Mouse (Mus musculus): ENCODE data around the gene Lrch1.

Gene Lrch1

DNA sequence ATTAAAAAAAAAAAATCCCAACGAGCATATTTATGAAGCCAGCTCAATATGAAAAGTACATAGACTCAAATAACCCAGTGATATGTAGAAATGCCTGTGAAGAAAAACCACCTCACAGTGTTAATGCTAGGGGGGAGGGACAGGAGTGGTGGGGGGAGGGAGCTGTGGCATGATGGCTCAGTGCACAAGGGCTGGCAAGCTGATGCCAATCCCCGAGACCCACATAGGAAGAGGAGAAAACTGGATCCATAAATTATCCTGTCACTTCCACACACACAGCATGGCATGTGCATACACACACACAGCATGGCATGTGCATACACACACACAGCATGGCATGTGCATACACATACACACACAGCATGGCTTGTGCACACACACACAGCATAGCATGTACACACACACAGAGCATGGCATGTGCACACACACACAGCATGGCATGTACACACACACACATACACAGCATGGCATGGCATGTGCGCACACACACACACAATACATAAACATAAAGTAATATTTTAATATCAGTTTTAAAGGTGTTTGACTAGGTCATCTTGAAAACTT, 54.5 kb downstream of the Lrch1 start:
- no peak for DNase-seq (ENCODE audit: low spot score in 2 of 2)

DNA sequence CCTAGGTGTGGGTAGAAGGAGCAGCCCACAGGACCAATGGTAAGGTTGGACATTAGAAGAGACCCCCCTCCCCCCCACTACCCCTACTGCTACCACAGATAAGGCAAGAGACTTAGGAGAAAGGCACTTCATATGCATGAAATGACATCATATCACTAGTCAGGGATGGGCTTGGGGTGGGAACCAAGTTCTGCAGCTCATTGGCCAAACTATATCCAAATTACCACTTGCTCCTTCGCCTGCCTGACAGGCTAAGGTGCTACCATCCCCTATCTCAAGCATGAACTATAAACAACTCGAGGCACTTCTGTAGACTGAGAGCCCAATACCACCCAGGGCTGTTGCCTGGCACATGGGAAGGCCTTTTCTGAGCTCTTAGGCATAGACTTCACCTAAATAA, 58.4 kb downstream of the Lrch1 start:
- no peak for DNase-seq (ENCODE audit: low spot score in 2 of 2)

DNA sequence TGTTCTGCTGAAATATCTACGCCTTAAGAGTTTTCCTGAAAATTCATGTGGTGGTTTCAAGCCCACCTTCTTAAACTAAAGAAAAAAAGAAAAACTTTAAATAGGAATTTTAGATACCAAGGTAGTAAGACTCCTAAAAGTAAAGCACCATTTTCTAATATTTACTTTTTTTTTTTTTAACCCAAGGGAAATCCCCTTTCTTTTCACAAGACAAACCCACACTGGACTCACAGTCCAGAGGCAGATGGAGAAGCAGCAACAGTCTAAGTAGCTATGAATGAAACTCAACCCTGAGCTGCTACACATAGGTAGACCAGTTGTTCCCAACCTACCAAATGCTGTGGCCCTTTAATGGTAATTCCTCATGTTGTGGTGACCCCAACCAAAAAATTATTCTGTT, 59.6 kb downstream of the Lrch1 start:
- no peak for DNase-seq (ENCODE audit: low spot score in 2 of 2)

DNA sequence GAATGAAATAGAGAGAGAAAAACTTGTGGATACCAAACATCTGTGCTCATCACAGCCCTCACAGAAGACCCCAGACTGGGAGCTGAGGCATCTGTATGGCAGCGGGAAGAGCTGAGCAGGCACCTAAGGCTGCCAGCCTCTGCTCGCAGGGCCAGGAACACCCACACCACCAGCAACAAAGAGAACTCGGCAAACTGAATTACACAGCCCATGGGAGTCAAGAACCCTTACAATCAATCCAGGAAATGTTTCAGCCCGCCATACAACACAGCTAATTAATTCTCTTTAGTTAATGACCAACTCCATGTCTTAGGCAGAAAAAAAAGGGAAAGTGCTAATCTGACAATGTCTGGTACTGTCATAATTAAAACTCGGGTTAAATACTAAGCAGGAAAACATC, 61.2 kb downstream of the Lrch1 start:
- no peak for DNase-seq (ENCODE audit: low spot score in 2 of 2)

DNA sequence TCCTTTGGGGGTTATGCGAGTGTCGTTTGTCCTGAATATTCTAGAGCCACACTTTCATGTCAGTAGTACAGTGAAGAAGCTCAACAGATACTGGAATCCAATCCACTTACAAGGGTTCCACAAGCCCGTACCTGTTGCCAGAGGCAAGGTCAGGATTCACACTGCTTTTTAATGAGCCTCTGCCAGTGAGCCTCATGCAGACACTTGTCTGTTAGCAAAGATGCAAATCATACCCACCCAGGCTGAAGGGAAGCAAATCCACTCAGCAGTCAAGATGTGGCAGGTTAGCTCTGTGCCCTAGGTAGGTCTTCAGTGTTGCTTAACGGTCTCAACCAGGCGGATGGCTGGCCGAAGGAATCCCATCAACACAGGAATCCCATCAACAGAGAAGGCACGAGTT, 62.8 kb downstream of the Lrch1 start:
- no peak for DNase-seq (ENCODE audit: low spot score in 2 of 2)

DNA sequence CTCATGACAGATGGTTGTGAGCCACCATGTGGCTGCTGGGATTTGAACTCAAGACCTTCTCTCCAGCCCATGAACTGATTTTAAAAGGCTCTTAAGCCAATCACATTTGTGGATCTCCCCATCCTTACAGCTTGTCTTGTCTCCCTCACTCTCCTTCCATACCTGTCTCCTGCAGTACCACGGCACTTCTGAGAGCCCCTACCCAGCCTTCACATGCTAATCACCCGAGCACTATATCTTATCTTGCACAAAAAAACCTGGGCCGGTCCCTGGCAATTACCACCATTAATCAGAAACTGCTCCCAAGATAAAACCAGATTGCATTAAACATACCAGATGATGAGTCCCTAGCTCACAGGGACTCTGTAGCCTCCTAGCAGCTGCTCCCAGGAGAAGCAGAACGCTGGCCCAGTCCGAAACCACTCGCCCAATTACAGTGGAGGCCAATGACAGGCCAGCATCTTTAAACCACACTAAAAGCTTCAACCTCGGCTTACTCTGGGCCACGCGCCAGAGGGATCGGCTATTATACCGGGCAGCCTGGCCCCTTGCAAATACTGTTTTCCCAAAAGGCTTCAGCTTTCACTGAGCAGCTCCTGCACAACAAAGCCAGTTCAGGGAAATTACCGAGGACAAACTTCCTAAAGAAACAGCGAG, 63.5 kb downstream of the Lrch1 start:
- DNase-seq (ENCODE audit: low spot score in 2 of 2), result no peak

DNA sequence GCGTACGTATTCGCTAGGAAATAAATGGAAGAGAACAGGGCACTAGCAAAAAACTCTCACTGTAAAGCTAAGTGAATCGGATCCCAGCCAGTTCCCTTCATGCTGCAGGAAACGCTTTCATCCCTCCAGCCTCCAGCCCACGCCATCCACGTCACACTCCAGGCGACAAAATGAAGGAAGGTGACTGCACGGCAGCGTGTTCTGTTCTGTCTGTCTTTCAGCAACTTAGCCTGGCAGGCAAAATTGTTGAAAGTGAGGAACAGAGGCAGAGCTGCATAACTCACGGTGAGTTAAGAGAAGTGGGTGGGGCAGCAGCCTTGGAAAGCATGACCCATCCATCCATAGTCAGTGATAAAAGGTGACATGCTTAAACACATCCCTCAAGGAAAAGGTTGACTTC, 64.5 kb downstream of the Lrch1 start:
- no peak for DNase-seq (ENCODE audit: low spot score in 2 of 2)

DNA sequence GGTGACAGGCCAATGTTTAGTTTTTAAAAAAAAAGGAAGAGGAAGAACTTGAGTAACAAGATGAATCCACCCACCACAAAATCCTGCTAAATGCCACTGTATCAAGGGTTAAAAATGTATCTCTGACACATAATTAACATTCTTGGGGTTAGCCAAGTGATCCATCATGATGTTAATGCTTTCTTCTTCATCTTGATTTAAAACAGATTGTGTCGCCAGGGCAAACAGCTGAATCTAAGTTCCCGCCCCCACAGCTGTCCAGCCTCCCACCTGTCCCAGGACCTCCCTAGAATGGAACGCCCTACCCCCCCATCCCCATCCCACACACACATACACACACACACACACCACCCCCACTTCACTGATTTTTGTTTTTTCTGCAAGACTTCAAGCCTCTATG, 64.9 kb downstream of the Lrch1 start:
- DNase-seq (ENCODE audit: low spot score in 2 of 2), result no peak

DNA sequence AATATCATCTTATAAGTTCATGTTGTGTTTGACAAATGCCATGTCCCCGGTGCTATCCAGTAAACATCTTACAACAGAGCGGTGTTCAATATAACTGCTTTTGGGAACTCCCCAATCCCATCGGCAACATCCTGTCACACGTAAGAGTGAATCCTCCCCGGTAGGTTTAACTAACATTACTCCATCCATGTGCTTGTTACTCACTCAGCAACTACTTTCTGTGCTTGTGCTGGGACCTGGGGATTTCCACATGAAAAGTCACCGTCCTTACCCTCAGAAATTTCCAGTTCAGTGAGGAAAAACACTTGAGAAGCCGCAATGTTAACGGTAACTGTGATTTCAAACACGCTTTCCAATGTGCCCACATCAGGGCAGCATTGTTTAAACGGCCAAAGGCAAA, 66.8 kb downstream of the Lrch1 start:
- no peak for DNase-seq (ENCODE audit: low spot score in 2 of 2)

DNA sequence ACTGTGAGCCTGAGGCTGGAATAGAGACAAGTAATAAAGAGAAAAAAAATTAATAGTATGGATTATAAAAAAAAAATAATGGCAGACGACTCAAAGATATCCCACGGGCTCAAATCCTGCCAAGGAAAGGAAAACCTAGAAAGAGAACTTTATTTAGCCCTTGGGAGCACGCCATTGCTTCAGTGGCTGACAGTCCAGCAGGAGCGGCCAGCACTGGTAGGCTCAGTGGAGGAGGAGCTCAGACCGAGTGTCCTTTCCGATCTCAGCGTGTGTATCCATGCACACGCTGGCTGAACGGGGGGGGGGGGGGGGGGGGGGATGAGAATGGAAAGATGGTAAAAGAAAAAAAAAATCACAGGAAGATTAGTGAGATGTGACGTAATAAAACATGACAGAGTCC, 68.2 kb downstream of the Lrch1 start:
- no peak for DNase-seq (ENCODE audit: low spot score in 2 of 2)

DNA sequence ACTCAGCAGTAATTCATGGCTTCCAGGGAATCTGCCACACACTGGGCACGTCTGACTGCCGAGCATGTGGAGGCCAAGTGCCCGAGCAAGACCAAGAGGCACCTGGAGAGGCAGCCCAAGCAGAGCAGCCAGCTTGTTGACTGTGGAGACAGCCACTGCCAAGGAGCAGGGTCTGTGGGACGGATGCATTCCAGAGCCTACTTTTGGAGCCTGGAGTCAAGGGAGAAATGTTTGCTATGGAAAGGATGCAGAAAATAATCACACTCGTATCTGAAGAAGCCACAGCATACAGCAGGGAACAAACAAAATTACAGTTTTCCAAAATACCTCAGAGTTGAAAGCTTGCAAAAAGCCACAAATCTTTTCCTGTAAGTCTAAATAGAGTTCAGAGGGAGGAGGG, 70.4 kb downstream of the Lrch1 start:
- no peak for DNase-seq (ENCODE audit: low spot score in 2 of 2)

DNA sequence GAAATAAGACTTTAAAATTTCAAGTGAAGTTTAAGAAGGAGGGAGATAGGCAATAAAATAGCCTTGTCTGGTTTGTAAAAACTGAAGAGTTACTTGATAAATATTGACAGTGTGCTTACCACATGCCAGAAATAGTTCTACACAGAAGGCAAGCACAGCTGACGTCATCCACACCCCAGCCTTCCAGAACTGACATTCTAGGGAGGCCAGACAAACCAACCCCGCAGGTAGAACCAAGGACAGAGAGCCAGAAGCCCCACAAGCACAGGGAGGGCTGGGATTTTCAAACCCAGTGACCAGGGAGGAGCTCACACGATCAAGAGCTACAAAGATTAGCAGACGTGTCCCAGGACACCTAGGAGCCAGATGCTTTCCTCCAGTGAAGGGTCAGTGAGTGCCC, 76.5 kb downstream of the Lrch1 start:
- DNase-seq (ENCODE audit: low spot score in 2 of 2), result no peak

DNA sequence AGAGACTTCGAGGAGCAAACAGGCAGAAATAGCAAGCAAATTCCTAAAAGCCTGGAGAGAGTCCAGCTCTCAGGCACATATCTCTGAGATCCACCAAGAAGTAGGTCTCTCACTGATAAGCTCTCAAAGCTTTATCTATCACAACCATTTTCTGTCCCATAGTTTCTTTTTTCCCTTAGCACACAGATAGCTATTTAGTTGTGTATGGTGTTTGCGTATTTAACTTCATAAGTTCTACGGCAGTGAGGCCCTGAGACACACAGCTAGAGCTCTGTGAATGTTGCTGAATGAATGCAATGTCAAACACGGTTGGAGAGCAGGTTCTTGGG, 78.8 kb downstream of the Lrch1 start:
- DNase-seq (ENCODE audit: low spot score in 2 of 2), result no peak

DNA sequence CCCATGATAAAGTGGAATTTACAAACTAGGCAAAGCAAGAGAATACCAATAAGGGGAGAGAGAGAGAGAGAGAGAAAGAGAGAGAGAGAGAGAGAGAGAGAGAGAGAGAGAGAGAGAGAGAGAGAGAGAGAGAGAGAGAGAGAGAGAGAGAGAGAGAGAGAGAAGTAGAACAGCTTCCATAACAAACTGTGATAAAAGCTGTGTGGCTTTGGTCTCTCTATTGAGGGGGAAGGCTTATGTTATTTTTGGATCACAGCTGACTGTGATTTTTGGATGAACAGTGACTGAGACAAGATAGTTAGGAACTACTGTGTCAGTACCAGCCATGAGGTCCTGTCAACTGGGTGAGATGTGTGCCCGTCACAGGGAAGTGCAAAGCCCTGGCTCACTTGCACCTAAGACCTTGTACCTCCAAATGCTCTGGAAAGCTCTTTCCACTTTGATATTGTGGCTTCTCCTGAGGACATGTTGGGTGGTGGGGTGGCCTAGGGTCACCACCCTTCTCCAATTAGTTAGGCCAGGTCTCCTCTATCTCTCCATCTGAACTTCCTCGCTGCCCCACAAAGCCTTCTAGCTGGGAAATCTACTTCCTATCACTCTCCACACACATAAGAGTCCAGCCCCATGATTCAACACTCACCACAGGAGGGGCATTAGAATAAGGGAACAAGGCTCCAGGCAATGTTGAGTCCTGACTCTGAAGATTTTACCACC, 79.3 kb downstream of the Lrch1 start:
- no peak for DNase-seq (ENCODE audit: low spot score in 2 of 2)

DNA sequence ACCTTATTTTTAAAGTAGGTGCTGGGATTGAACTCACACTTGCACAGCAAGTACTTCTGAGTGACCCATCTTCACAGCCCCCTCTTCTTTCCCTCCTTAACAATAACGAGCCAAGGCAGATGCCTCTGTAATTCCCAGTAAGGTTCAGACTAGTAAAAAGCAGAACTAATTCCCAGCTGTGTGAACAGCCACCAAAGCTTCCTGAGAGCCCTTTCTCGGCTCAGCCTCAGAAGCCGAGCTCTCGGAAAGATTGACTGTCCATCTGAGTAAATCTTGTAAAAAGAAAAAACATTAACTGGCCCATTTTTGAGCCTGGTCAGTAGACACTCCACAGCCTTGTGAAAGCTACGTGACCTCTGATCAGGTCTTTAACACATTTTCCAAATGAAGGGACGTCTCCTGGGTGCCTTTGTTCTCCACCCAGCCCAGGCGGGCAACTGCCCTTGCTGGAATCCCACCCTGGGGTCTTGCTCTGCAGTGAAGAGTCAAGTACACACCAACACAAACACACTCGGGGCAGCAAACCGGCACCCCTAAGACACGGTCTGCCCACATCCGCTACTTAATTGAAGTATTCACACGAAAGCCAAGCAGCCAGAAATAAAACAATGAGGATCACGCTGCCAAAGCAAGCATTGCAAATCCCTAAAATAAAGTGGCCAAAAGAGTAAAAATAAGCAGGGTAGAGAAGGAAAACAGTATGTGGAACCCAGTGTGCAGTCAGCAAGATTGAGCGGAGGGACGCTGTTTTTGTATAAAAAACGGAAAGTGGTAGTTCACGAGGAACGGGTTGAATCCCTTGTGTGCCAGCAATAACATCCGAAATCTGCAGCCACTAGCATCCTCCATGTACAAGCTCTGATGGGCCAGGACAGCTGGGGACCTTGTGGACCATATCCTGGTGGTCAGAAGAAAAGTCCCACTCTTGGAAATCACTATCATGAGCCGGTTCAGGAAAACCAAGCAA, 80.3 kb downstream of the Lrch1 start:
- no peak for DNase-seq (ENCODE audit: low spot score in 2 of 2)

DNA sequence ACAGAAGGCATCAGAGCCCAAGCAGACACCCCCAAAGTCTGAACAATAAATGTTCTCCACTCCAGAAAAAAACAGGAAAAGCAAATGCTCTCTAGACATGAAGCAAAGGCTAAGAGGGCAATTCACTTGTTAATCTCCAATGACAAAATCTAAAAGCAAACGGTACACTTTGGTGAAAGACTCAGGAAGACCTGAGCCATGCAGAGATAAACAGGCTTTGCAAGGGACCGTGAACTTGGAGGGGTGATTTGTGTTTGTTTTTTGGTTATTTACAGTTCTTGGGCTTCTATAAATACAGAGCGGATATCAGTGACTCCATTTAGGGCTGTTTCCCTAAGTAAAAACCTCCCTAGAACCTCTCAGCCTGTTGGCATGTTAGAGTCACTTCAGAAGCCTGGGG, 81.9 kb downstream of the Lrch1 start:
- no peak for DNase-seq (ENCODE audit: low spot score in 2 of 2)

DNA sequence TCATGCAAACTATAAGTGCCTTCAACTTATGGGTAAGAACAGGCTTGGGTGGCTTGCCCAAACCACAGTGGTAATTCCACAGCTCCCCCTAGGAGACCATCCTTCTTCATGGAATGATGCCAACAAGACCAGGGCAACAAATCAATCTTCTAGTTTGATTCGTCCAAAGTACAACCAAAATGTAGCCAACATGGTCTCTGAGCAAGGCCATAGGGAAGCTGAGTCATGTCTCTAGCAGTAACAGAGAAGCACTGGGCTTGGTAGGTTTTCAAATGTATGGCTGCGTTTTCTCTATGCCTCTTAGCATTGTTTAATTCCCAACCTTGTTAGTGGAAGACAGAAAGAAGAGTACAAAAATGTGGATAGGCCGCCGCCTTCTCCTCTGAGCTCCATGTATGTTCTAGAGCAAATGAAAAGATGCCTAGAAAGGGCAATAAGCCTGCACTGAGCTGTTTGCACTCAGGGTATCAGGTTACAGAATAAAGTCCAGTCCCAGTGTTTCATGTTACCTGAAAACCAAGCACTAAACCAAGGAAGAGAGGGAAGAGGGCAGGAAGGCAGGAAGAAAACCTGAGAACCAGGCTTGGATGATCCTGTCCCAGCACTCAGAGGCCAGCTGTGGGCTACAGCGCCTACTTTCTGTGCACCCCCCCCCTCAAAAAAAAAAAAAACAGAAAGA, 82.7 kb downstream of the Lrch1 start:
- DNase-seq (ENCODE audit: low spot score in 2 of 2), result no peak

DNA sequence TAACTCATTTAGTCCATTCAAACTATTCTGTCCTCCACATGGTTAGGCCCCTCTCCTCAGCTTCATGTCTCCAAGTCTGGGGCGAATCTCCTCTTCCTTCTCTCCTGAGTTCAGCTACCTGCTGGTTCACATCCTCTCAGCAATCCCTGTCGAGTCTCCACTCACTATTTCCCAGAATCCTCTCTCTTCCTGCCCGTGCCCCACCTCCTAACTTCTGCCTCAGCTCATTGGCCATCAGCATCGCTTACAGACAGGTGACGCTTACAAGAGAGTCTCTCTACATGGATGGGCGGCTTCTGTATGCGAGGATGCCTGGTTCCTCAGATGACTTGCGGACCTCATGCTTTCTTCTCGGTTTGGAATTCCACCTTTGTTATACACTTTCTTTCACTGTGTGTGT, 86.2 kb downstream of the Lrch1 start:
- no peak for DNase-seq (ENCODE audit: low spot score in 2 of 2)

DNA sequence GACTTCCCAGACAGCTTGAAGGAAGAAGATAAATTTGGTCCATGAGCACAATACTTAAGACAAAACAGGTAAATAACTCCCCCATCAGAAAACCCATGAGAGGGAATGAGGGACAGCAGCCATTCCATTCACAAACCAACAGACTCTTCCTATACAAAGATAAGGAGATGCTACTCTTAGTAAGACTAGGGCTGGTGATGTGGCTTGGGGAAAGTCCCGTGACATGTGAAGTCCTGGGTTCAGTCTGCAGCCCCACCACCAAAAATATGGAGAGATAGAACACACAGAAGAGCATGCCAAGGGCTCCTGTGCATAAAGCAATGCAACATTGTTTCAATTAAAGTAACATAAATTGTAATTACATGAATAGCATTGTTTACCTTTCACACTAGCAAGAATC, 88.5 kb downstream of the Lrch1 start:
- no peak for DNase-seq (ENCODE audit: low spot score in 2 of 2)

DNA sequence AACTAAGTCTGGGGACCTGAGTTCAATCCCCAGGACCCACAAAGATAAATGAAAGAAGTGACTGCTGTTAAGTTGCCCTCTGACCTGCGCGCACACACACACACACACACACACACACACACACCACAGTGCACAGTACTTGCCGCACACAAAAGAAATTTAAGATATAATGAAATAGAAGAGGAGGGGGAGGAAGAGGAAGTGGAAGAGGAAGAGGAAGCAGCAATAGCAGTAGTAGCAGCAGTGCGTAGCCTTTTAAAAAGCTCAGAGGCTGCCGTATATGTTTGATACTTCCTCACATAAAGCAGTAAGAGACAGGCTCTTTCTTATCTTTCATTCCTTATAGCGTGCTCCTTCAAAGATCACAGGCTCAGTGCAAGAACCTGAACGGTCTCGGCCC, 92.2 kb downstream of the Lrch1 start:
- DNase-seq (ENCODE audit: low spot score in 2 of 2), result no peak

DNA sequence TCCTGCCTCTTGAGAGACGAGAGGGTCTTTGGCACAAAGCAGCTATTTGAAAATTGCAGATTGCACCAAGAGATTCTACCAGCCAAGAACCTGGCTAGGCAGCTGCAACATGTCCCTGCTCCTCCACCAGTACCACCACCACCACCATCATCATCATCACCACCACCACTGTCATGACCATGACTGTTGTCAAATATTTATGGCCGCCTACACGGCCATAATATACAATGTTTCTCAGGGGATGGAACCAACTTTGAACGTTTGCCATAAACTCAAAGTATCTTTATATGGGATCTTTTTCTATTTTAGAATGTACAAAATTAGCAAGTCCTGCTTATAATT, 93.9 kb downstream of the Lrch1 start:
- no peak for DNase-seq (ENCODE audit: low spot score in 2 of 2)

All from spleen, postnatal 14 days (tissue).